Mouse (Mus musculus) liver, embryonic 15.5 days (tissue): ENCODE measurements at regions not wholly inside any gene's neighbourhood (a gene's known extent, or its start where the extent isn't known, plus 50 kb on each side); places are given as distances from the start of the nearest gene placed in this dataset.

ENCODE experiments used
- ATAC-seq: fragments of 200-750 bp; cut with Nextera tagmentation; 2 replicates; pipeline ENCODE4 v1.8.0; 2017; ENCODE audit warnings: moderate number of reproducible peaks, mild to moderate bottlenecking, moderate library complexity; ENCODE audit not compliant: insufficient read depth
- H3K27ac ChIP-seq: fragments of 300-500 bp; sonication (generic); replicated peaks from 2 replicates; pipeline ENCODE4 v1.5.1; 2015; ENCODE audit warnings: mild to moderate bottlenecking, inconsistent platforms
- H3K27me3 ChIP-seq: fragments of 300-500 bp; sonication (generic); 2 replicates; pipeline ENCODE4 v1.6.1; 2015; ENCODE audit warnings: mild to moderate bottlenecking, inconsistent platforms
- H3K36me3 ChIP-seq: fragments of 300-500 bp; sonication (generic); replicated peaks from 2 replicates; pipeline ENCODE4 v1.6.1; 2015; ENCODE audit warnings: moderate library complexity, mild to moderate bottlenecking, inconsistent platforms
- H3K4me1 ChIP-seq: fragments of 300-500 bp; sonication (generic); replicated peaks from 2 replicates; pipeline ENCODE4 v1.6.1; 2015; ENCODE audit warnings: inconsistent platforms
- H3K4me2 ChIP-seq: fragments of 300-500 bp; sonication (generic); 2 replicates; pipeline ENCODE4 v1.6.1; 2015; ENCODE audit warnings: moderate library complexity, mild to moderate bottlenecking, inconsistent platforms
- H3K4me3 ChIP-seq: fragments of 300-500 bp; sonication (generic); replicated peaks from 2 replicates; pipeline ENCODE4 v1.5.1; 2015; ENCODE audit warnings: mild to moderate bottlenecking, inconsistent platforms
- H3K9ac ChIP-seq: fragments of 300-500 bp; sonication (generic); 2 replicates; pipeline ENCODE4 v1.6.1; 2015; ENCODE audit warnings: moderate library complexity, mild to moderate bottlenecking, inconsistent platforms
- H3K9me3 ChIP-seq: fragments of 300-500 bp; sonication (generic); replicated peaks from 2 replicates; pipeline ENCODE4 v1.6.1; 2016; ENCODE audit warnings: inconsistent platforms
- WGBS: fragments of 180-500 bp; shearing (Covaris S2); methylation state at CpG from one replicate; pipeline ENCODE4 v1.1.7; 2015; ENCODE audit warnings: mixed read lengths; ENCODE audit not compliant: insufficient replicate concordance; 5-methylcytosine and 5-hydroxymethylcytosine counted together

GRCm38 (mm10) chr12:106277886-106278285 lies 267.9 kb downstream of the Vrk1 start:
- no peak overlapping the region for H3K4me3 ChIP-seq
- H3K27ac ChIP-seq: no peak overlapping the region
- no peak overlapping the region for H3K9ac ChIP-seq
- H3K9me3 ChIP-seq: no peaks in the 10 kb centered on the region
- no peaks in the 10 kb centered on the region for H3K4me1 ChIP-seq
- H3K27me3 ChIP-seq: no peaks in the 10 kb centered on the region
- H3K4me2 ChIP-seq: no peak overlapping the region
- WGBS: 77% methylated on average over 14 of the region's 14 CpGs
- no peaks in the 10 kb centered on the region for H3K36me3 ChIP-seq
- ATAC-seq: no peak

- Histone ChIP-seq H3K4me3 (no peak overlapping the region), H3K9me3 (0 out of 2 replicates have a peak, but pooled peaks cover 2% of the 10 kb centered on the region), H3K27ac (no peak overlapping the region), H3K27me3 (no peaks in the 10 kb centered on the region), H3K36me3 (no peaks in the 10 kb centered on the region), H3K4me1 (no peaks in the 10 kb centered on the region), H3K9ac (no peak overlapping the region), H3K4me2 (no peak overlapping the region)
- 63% methylated on average over 16 of the region's 16 CpGs for WGBS
- ATAC-seq: no peak
These were observed 272.6 kb downstream of the Vrk1 start for GRCm38 (mm10) chr12:106282491-106283106.

- ATAC-seq: no peak
- Histone ChIP-seq H3K36me3 (no peaks in the 10 kb centered on the region), H3K9ac (no peak overlapping the region), H3K4me2 (no peak overlapping the region), H3K4me3 (no peak overlapping the region), H3K27me3 (no peaks in the 10 kb centered on the region), H3K9me3 (0 out of 2 replicates have a peak, but pooled peaks cover 2% of the 10 kb centered on the region), H3K27ac (no peak overlapping the region), H3K4me1 (no peaks in the 10 kb centered on the region)
- WGBS: 67% methylated on average over 8 of the region's 8 CpGs
These were observed 274.8 kb downstream of the Vrk1 start for GRCm38 (mm10) chr12:106284814-106285213.

- no peak overlapping the region for H3K9ac ChIP-seq
- WGBS: 33% methylated on average over 23 of the region's 23 CpGs
- no peak overlapping the region for H3K4me2 ChIP-seq
- H3K9me3 ChIP-seq: 0 out of 2 replicates have a peak, but pooled peaks cover under 1% of the 10 kb centered on the region
- no peak for ATAC-seq
- H3K4me1 ChIP-seq: no peaks in the 10 kb centered on the region
- no peaks in the 10 kb centered on the region for H3K36me3 ChIP-seq
- no peak overlapping the region for H3K4me3 ChIP-seq
- no peak overlapping the region for H3K27ac ChIP-seq
- no peaks in the 10 kb centered on the region for H3K27me3 ChIP-seq
These were observed 278.9 kb downstream of the Vrk1 start for GRCm38 (mm10) chr12:106288791-106289515.

GRCm38 (mm10) chr12:106291476-106292046 lies 281.5 kb downstream of the Vrk1 start:
- Histone ChIP-seq H3K36me3 (no peaks in the 10 kb centered on the region), H3K27ac (no peak overlapping the region), H3K27me3 (no peaks in the 10 kb centered on the region), H3K4me2 (no peak overlapping the region), H3K4me3 (no peak overlapping the region), H3K9ac (no peak overlapping the region), H3K9me3 (no peaks in the 10 kb centered on the region), H3K4me1 (no peaks in the 10 kb centered on the region)
- ATAC-seq: no peak
- WGBS: 58% methylated on average over 15 of the region's 15 CpGs

GRCm38 (mm10) chr12:106293117-106293516 lies 283.1 kb downstream of the Vrk1 start:
- no peak for ATAC-seq

GRCm38 (mm10) chr12:106295596-106295995 lies 285.6 kb downstream of the Vrk1 start:
- Histone ChIP-seq H3K36me3 (no peaks in the 10 kb centered on the region), H3K4me1 (no peaks in the 10 kb centered on the region), H3K9ac (no peak overlapping the region), H3K27me3 (no peaks in the 10 kb centered on the region), H3K27ac (no peak overlapping the region), H3K4me2 (no peak overlapping the region), H3K4me3 (no peak overlapping the region), H3K9me3 (no peaks in the 10 kb centered on the region)
- 55% methylated on average over 7 of the region's 7 CpGs for WGBS
- no peak for ATAC-seq

More at GRCm38 (mm10) chr12:106293117-106293516, 283.1 kb downstream of the Vrk1 start:
- Histone ChIP-seq H3K4me2 (no peak overlapping the region), H3K27ac (no peak overlapping the region), H3K27me3 (no peaks in the 10 kb centered on the region), H3K36me3 (no peaks in the 10 kb centered on the region), H3K4me3 (no peak overlapping the region), H3K4me1 (no peaks in the 10 kb centered on the region), H3K9ac (no peak overlapping the region), H3K9me3 (no peaks in the 10 kb centered on the region)
- 45% methylated on average over 5 of the region's 5 CpGs for WGBS

- Histone ChIP-seq H3K9me3 (no peaks in the 10 kb centered on the region), H3K9ac (no peak overlapping the region), H3K4me1 (no peaks in the 10 kb centered on the region), H3K4me3 (no peak overlapping the region), H3K4me2 (no peak overlapping the region), H3K36me3 (no peaks in the 10 kb centered on the region), H3K27me3 (no peaks in the 10 kb centered on the region), H3K27ac (no peak overlapping the region)
- no peak for ATAC-seq
- 57% methylated on average over 8 of the region's 8 CpGs for WGBS
These were observed 292.6 kb downstream of the Vrk1 start for GRCm38 (mm10) chr12:106302617-106303016.

- Histone ChIP-seq H3K4me1 (no peaks in the 10 kb centered on the region), H3K27me3 (peaks cover 7% of the 10 kb centered on the region; the same call in 1 of the 2 replicates), H3K9me3 (no peaks in the 10 kb centered on the region), H3K27ac (no peak overlapping the region), H3K4me2 (no peak overlapping the region), H3K36me3 (no peaks in the 10 kb centered on the region), H3K4me3 (no peak overlapping the region), H3K9ac (no peak overlapping the region)
- ATAC-seq: no peak
- WGBS: 42% methylated on average over 12 of the region's 12 CpGs
These were observed 298.4 kb downstream of the Vrk1 start for GRCm38 (mm10) chr12:106308291-106308955.

GRCm38 (mm10) chr12:106308956-106309610 lies 299.1 kb downstream of the Vrk1 start:
- ATAC-seq: no peak

More at GRCm38 (mm10) chr12:106308956-106309610, 299.1 kb downstream of the Vrk1 start:
- H3K4me1 ChIP-seq: no peaks in the 10 kb centered on the region
- H3K4me2 ChIP-seq: no peak overlapping the region
- peaks cover 7% of the 10 kb centered on the region; the same call in 1 of the 2 replicates for H3K27me3 ChIP-seq
- H3K9ac ChIP-seq: no peak overlapping the region
- 66% methylated on average over 25 of the region's 25 CpGs for WGBS
- no peak overlapping the region for H3K27ac ChIP-seq
- no peak overlapping the region for H3K4me3 ChIP-seq
- no peaks in the 10 kb centered on the region for H3K9me3 ChIP-seq
- no peaks in the 10 kb centered on the region for H3K36me3 ChIP-seq
